Mouse (Mus musculus): ENCODE data around the gene Meis1.

The Meis1 gene

DNA sequence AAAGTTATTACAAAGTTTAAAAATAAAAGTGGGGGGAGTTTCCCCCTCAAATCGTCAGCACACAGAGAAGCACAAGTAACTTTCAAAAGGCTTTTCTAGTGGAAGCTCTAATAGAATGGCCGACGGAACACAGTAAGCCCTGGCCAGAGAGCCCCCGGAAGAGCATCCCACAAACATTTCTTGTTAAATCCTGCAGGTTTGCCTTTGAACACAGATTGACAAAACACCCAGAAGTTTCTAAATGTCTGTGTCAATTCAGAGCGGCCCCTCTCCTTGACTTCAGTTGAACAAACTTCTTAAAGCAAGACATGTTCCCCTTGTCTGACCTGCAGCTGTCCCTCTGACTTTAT is 3.4 kb downstream of the Meis1 start:
- in situ Hi-C loops (cut with MseI, MboI) = no loop called here

DNA sequence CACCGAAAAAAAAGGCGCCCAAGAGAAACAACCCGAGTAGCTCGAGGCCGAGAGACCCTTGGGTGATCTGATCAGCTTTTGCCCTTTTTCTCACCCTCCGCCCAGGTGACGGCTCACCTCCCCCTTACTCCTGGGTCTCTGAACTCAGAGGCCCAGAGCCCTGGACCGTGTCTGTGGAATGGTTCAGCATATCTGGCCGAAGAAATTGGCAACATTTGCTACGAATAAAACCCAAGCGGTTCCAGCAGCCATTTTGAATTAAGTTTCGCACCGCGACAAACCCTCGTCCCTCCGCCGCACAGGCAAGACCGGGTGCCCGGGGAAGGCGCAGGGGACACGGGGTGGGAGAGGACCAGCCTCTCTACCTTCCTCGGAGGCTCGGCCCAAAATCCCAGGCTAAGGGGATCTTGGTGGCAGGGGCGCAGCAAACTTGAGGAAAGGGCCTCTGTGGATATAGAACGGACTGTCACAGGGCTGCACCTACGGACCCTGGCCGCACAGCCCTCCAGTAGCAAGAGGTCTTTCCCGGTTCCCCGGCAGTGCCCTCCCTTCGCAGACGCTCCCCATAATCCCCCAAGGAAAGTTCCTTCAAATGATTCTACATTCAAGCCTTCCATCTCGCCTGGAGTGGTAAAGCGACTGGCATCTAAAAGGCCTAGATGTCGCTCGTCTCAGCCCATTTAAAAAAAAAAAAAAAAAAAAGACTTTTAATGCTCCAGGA is 4.2 kb downstream of the Meis1 start:
- in situ Hi-C loops (cut with MseI, MboI) = no loop called here

DNA sequence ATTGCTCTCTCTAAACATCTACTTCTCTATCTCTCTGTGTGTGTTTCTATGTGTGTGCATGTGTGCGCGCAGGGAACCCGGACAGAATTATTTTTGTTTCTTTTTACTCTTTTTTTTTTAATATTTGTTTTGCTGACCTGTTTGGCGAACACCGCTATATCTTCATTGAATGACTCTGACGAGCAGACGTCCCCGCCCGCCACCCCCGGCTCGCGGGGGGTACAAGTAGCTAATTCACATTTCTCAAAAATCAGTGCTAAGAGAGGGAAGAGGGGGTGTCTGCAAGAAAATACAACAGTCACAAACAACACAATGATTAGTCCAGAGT is 4.7 kb downstream of the Meis1 start:
- in situ Hi-C loops (cut with MseI, MboI) = no loop called here

DNA sequence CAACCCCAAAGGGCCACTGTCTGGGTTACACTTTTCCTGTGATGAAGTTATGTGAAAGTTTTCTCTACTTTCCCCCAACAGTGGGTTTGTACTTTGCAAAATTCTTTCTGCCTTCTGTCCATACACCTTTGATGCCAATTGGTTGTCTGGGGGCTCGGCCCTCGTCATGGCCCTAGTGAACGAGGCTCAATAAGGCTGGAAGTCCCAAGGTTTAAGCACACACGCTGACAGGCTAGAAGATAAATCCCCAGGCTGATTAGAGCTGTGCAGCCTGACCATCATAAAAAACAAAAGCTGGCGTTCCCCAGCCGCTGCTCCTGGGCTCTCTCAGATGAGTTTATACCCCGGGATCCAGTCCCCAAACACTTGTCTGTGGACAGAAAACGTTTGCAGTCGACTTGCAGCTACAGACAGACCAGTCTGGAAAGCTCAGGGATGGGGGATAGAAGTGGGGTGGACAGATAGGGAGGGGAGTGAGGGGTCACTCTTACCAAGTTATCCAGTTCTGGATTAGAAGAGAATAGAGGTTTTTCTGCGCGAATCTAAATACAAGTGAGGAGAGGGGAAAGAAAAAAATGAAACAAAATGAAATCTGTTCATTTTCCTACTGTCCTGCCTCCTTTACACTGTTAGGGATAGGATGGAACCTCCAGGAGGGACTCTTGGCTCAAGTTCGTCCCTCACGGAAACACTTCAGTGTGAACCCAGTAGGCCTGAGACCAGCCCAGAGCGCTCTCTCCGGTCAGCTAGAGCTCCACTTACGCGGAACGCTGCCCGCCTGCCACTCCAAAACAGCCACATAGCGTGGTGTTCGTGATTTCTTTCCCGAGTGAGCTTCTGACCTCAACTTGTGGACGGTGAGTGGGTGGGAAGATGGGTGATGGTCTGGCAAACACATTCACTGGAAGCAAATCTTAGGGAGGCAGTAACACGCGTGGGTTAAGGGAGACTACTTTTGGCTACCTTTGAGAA is 5.4 kb downstream of the Meis1 start:
- in situ Hi-C loops (cut with MseI, MboI) = no loop called here

DNA sequence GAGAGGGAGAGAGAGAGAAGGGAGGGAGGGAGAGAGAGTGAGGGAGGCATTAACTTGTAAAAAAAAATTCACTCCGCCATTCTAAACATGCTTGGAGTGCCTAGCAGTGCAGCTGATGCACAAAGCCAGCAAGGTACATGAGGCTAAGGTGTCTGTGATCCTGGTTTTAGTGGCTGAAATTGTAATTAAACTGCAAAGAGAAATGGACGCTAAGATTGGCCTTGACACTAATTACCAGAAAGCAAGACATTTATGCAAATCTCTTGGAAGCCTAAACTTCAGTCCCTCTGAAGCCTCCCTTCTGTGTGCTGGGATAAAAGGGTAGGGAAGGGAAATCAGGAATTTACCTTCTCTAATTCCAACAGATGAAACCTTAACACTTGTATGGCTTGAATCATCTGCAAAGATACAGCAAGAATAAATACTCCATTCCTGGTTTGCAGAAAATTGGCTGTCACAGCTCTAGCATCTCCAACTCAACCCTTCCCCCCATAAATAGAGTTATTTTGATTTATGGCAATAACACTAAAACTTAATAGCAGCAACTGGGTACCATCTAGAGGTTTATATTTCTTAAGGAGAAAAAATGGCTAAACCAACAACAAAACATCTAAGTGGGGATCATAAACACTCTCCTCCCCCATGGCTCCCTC is 6.2 kb downstream of the Meis1 start:
- in situ Hi-C loops (cut with MseI, MboI) = no loop called here

DNA sequence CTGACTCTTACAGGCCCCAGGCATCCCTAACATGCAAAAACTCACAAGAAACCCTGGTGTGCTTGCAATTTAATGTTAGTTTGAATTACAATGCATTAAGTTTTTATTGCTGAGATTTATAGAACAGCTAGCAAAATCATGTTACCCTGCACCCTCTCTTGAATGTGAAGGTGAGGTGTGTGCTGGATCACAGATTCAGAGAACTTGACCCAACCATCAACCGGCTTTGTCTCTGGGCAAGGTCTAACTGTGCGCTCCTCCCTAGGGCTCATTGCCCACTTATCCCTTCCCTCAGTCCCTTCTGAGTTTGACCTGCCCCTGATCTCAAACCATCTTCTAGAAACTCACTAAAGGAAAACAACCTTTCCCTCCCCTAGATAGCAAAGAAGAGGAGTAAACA is 6.8 kb downstream of the Meis1 start:
- in situ Hi-C loops (cut with MseI, MboI) = no loop called here

DNA sequence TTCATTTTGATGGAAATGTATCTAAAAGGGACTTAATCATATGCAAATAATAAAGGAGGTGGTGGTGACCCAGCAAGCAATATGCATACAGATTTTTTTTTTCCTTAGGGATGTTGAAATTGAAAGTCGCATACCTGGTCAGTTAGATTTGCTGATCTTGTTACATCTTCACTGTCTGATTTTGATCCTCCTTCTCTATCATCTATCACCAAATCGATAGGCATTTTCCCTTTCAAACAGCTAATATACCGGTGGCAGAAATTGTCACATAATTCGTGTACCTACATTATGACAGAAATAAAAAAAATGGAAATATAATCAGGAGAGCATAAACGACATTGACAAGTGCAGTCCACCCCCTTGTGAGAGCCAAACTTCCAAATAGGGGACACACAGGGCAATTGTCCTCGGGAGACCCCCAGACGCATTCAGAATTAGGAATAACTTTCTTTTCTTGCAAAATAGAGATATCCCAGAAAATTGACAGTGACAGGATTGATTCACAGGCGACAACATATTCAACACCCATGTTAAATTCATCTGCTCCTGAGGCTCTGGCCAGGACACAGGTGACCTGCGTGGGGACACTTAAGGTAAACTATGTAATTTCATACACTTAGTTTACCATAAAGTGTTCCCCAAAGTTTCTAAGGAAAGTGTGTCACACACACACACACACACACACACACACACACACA is 7.5 kb downstream of the Meis1 start:
- in situ Hi-C loops (cut with MseI, MboI) = no loop called here

DNA sequence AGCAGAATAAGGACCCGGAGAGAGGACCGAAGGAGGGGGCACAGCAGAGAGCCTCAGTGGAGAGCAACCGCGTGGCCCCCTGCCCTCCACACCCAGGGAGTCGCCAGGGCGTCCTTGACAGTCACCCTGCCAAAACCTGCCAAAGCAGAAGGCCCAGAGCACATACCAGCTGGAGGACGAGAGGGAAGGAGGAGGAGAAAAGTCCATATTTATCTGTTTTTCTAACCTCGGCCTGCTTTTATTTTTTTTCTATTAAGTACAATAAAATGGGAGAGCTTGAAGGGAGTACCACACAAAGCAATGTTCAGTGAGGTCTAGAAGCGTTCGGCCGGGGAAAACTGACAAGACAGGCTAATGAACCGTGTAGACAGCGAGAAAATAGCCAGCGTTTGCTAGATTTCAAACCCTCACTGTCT is 8.4 kb downstream of the Meis1 start:
- in situ Hi-C loops (cut with MseI, MboI) = no loop called here

DNA sequence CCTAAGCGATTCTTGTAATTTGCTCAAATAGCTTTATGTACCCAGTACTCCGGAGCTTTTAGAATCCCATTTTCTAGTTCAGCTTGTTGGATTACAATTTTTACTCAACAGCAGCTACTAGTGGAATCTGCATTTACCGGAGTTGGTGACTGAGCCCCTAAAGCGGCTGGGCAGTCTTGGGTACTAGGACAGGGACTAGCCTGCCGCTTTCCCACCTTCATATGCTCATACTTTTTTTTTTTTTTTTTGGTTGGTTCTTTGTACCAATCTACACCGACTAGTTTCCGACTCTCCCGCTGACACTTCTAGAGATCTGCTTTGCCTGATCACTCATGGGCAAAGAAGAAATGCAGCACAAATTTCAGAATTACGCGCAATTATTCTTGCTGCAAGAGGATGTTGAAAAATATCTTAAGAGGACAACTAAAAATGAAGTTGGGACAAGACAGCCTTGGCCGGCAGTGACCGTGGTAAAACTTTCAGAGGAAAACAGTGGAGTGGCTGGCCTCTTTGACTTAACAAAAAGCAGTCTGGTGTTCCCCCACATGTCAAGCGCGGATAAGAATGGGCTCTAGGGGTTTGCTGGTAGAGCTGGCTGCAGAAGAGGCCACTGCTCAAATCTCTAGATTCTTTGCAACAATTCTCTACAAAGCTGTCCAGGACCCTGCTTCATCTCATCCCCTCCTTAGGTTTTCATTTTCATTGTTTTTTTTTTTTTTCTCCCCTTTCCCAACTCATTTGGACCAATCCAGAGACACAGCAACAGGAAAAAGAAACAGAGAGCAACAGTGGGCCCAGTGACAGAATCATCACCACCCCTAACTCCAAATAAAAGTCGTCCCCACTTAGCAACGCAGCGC is 9.0 kb downstream of the Meis1 start:
- in situ Hi-C loops (cut with MseI, MboI) = no loop called here

DNA sequence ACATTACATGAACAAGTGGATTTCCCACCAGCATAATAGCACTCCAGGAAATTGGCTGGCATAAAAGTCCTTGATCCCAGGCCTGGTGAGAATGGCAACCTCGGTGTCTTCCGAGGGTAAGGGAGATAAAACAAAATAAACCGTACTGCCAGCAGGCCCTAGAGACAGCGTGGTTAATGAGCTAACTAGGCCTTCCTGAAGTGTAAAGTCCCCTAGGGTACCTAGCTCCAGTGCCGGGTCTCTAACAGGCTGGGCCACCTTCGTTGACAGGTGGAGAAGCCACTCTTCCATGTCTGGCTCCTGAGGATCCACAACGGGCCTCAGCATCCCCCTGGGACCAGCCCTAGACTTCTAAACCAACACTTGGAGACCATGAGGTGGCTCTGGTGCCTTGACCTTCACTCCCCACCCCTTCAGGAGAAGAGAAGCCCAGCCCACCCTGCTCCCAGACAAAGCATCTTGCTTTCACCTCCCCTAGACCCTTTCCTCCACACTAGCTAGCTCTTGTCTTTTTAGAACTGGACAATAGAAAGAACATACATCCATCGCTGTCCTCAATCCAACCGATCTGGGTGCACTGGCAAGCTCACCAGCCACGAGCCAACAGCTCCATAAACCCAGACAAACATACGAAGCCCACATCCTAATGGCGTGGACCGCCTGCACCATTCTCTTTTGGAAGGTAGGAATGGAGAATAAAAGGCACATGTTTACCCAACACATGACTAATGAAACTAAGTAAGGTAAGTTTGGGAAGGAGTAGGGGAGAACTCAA is 10.0 kb downstream of the Meis1 start:
- in situ Hi-C loops (cut with MseI, MboI) = no loop called here

DNA sequence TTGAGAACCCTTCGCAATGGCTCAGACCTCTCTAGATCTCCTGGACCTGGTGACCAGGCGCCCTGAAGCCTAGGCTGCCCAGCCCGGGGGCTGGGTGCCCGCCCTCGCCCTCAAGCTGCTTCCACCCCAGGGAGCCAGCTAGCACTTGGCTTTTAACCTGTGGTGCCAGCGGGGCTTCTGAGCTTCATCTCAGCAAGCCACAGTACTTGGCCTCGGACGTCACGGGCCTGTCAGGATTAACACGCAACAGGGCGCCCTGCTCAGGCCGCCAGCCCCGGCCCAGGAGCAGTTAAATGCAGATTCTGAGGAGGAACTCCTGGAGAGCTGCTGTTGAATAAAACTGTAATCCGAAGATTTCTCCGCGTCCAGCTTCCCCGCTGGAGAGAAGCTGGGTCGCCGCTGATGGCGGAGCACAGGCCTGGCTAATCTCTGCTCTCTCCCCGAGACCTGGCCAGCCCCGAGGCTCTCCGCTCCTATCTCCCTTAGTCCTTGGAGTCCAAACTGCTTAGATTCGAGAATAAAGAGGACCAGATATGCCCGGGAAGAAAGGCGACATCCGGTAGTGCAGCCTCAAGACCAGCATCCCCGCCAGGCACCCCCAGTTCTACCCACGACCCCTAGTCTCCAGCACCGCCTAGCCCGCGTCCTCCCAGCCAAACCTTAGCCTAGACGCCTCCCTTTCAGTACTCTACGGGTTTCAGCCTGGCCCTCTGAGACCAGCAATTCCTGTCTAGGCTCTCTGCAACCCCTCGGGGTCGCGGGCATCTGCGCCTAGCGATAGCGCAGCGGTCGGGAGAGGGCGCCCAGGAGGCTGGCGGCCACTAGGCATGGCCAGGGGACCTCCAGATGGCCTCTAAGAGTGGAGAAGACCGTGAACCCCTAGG is 11.0 kb downstream of the Meis1 start:
- in situ Hi-C loops (cut with MseI, MboI) = no loop called here

DNA sequence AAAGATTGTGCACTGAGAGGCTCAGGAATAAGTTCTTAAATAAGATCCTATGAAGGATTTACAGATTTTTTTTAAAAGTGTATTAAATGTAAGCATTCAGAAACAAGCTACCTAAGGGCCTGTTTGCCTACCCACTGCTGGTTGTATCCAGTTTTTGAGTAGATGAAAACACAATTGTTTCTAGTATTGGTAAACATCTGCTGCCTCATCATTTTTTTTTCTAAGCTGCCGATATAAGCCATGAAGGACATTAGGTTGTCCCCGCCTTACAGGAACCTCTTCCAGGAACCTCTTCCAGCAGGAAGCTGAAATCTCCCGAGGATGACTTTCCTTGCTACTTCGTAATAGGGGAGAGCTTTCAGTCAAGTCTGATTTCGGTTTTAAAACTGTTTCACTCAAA is 11.7 kb downstream of the Meis1 start:
- in situ Hi-C loops (cut with MseI, MboI) = no loop called here

DNA sequence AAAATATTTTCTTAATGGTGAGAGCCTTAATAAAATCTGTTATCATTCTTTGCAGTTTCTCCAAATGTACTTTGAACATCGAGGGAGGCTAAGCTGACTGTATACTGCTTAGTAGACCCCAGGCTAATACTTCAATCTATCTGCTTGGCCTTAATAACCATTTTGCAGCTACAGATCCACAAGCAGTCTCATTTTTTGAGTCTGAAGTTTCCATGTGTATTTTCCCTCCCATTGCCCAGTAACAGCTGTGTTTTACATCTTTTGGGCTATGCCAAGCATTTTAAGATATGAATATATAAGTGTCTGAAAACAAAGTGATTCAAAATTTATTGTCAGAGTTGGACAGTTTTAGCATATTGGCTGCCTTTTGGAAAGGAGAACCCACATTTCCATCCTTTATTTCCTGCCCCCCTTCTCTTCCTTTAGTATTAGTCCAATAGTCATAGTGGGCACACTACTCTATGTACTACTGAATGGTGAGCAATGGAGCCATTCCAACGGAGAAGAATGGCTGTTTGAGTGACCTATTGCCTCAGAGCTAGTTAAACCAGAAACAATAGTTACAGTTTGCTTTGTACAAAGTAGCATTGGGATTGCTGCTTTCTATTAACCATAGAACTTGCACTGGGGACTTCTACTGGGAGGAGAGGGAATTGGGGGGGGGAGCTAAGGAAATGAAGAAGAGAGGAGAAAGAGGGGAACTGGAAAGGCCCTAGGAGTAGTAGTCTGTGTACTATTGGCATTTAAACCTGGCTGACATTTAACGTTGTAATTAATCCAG is 12.7 kb downstream of the Meis1 start:
- in situ Hi-C loops (cut with MseI, MboI) = no loop called here

DNA sequence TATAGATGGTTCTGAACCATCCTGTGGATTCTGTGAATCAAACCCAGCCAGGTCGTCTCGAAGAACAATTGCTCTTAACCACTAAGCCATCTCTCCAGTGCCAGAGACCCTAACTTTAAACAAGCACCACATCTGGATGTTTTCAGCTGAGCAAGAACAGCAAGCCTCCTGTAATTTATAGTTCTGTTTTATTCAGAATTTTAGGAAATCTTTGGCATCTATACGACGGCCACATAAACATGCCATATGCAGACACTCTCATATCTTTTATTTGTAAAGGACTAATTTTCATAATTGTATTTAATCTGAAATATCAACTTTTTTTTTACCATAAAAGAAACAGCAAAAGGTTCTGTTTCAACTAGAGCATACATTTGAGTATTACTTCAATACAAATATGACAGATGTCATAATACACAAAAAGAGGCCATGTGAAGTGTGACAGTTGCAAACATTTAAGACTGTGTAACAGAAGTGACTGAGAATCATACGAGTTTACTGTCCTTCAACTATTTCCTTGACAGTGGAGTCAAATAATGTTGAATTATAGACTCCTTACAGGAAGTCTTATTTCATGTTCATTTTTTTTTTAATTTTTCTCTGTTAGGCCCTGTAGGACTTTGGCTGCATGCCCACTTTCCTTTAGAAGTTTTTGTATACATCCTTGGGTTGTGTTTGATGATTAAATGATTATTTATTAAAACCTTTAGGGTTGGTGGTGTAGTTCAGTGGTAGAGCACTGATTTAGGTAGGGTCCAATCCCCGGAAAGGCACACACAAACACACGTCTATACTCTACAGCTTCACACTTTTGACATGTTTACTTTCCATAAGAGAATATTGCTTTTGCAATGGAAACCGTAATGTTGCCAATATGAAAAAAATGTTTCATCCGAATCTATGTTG is 13.5 kb downstream of the Meis1 start:
- in situ Hi-C loops (cut with MseI, MboI) = no loop called here

DNA sequence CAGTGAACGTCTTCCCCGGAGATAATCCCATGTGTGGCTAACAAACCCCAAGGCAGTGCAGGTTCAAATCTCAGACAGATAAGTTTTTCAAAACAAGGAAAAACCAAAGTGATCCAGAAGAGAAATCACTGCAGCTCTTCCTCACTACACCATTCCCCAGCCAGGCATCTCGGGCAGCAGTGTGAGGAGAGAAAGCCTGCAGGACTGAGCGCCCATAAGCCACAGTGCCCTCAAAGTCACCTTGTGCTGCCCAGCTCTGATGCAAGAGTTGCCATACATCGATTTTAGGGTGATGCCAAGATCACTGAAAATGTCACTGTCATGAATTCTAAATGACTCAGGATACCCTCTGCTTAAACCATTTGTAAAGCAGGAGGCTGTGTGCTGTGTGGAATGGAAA is 15.7 kb downstream of the Meis1 start:
- in situ Hi-C loops (cut with MseI, MboI) = no loop called here

DNA sequence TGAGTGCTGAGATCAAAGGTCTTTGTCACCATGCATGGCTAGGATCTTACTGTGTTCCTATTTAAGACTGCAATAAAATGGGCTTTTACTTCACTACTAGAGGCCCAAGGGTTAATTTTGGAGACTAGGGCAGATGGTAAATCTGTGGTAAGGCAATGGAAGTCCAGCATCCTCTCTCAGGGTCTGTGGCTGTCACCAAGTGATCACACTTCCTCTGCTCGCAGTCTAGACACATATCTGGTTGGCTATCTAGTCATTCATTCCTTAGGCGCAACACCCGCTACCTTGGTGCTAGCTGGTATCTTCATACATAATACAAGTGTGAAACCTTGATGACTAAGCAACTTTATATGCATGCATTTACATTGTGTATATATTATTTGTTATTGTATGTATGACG is 22.0 kb downstream of the Meis1 start:
- in situ Hi-C loops (cut with MseI, MboI) = no loop called here

DNA sequence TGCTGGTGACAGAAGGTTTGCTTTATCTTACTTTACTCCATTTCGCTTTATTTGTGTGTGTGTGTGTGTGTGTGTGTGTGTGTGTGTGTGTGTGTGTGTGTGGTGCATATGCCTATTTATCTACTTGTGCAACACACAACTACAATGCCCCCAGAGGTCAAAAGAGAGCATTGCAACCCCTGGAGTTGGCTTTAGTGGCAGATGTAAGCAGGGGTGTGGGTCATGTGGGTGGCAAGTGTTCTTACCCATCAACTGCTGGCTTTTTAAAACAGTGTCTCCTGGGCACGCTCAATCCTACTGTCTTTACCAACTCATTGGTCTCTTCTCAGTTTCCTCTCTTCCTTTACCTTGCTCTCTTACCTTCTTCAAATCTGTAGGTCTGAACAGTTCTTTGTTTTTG is 22.5 kb downstream of the Meis1 start:
- in situ Hi-C loops (cut with MseI, MboI) = no loop called here

DNA sequence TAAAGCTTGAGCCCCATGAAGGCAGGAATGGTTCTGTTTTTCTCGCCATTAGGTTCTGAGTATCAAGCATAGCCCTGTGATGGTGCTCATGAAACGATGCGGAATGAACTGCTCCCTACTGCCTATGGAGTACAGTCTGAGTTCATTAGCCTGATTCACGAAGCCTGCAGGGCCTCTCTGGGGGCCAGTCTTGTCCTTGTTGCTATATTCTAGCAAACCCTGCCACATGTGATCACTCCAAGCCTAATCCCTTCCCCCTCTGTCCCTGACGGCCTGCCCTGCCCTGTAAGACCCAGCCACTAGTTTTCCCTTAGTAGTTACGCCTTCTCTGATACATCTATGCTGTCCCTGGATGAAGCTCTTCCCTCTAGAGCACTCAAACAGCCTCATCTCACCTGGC is 26.0 kb downstream of the Meis1 start:
- in situ Hi-C loops (cut with MseI, MboI) = no loop called here
